Mouse (Mus musculus): ENCODE measurements around the gene Olfr370. TPM values are rescaled to one million over a fixed set of nuclear protein-coding genes. Genes with fewer than 3 reads are reported as not detected.

Gene Olfr370
- total and polyA plus RNA-seq, 2 experiments, result not detected

DNA sequence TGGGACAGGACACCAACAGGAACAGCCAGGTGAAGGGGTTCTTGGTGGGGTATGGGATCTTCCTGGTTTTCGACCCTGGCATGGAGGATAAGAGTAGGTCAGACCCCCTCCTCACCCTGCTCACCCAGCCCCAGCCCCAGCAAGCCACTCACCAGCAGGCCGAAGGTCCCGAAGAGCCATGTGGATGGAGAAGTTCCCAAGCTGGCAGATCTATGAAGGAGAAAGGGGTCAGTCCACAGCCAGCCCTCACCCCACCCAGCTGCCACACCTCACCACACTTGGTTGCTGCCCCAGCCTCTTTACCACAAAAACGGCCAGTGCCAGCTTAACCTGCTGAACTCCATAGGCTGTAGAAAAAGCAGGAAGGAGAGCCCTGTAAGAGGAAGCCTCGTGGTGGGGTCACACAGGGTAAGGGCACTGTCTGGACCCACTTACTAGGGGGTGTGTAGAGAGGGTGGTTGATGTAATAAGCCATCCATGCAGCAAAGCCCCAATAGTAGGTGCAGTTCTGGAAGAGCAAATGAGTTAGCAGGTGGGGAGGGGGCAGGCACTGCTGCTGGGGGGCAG, 36.7 kb downstream of the Olfr370 start:
- H3K36me3 ChIP-seq (ENCODE audit: control insufficient read depth, insufficient read depth, low read length), result no peaks in the 10 kb centered on the region; the same call in 1 of the 2 replicates
- no peaks in the 10 kb centered on the region for H3K27me3 ChIP-seq (ENCODE audit: control insufficient read depth, insufficient read depth, low read length)
- H3K4me3 ChIP-seq (ENCODE audit: insufficient read depth, low read depth, low read length), result no peak overlapping the region
- 88% methylated on average over 5 of the region's 5 CpGs for WGBS
- peaks cover 8% of the 10 kb centered on the region for H3K4me1 ChIP-seq (ENCODE audit: control insufficient read depth, insufficient read depth, low read length)
- H3K27ac ChIP-seq (replicated peaks; ENCODE audit: insufficient read depth, low read depth, low read length), result no peak overlapping the region
- no peak overlapping the region for H3K9ac ChIP-seq (ENCODE audit: low read depth, low read length)
- H3K79me2 ChIP-seq (ENCODE audit: control insufficient read depth, insufficient read depth, low read length), result peaks cover 50% of the 10 kb centered on the region; the same call in 1 of the 2 replicates
- DNase-seq (ENCODE audit: extremely low read depth, low read depth, low spot score), result no peak
- TF ChIP-seq POLR2A (IDR thresholded peaks at IDR 0.05; ENCODE audit: extremely low read depth, insufficient read depth, low read length) (no peak), CTCF (IDR thresholded peaks at IDR 0.05; ENCODE audit: low read depth, low read length) (no peak)

DNA sequence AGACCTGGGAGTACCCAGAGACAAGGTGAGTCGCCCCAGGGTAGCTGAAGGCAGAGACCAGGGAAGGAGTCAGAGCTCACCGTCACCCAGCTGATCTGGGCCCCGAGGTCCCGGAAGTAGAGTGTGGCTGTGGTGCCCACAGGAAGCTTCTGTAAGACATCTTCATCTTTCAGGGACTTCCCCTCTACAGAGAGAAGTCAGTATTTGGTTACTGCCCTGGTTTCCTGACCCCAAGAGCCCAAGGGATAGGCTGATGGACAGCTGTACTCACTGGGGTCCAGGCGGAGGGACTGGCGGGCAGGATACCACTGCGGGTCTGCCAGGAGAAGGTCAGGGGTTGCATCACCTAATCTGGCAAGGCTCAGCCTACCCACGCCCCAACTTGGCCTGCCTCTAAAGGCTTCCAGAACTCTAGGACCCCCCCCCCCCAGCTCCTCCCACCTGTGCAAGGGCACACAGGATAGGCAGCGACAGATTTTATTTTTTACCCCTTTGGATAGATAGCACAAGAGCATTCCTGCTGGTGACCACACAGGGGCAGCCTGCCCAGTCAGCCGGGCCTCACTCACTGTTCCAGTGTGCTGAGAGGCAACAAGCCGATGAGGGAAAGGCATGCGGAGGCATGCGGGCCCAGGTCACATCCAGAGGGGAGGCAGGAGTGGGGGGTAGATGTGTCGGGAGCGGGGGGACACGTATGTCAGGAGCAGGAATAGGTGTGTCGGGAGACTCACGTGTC, 37.7 kb downstream of the Olfr370 start:
- Histone ChIP-seq H3K4me1 (ENCODE audit: control insufficient read depth, insufficient read depth, low read length) (peaks cover 10% of the 10 kb centered on the region), H3K27me3 (ENCODE audit: control insufficient read depth, insufficient read depth, low read length) (no peaks in the 10 kb centered on the region), H3K79me2 (ENCODE audit: control insufficient read depth, insufficient read depth, low read length) (peaks cover 49% of the 10 kb centered on the region), H3K9ac (ENCODE audit: low read depth, low read length) (no peak overlapping the region), H3K27ac (replicated peaks; ENCODE audit: insufficient read depth, low read depth, low read length) (no peak overlapping the region), H3K4me3 (ENCODE audit: insufficient read depth, low read depth, low read length) (no peak overlapping the region), H3K36me3 (ENCODE audit: control insufficient read depth, insufficient read depth, low read length) (no peaks in the 10 kb centered on the region; the same call in 1 of the 2 replicates)
- TF ChIP-seq POLR2A (IDR thresholded peaks at IDR 0.05; ENCODE audit: extremely low read depth, insufficient read depth, low read length) (no peak), CTCF (IDR thresholded peaks at IDR 0.05; ENCODE audit: low read depth, low read length) (peak; percentile 40)
- 61% methylated on average over 18 of the region's 18 CpGs for WGBS
- no peak for DNase-seq (ENCODE audit: extremely low read depth, low read depth, low spot score)

DNA sequence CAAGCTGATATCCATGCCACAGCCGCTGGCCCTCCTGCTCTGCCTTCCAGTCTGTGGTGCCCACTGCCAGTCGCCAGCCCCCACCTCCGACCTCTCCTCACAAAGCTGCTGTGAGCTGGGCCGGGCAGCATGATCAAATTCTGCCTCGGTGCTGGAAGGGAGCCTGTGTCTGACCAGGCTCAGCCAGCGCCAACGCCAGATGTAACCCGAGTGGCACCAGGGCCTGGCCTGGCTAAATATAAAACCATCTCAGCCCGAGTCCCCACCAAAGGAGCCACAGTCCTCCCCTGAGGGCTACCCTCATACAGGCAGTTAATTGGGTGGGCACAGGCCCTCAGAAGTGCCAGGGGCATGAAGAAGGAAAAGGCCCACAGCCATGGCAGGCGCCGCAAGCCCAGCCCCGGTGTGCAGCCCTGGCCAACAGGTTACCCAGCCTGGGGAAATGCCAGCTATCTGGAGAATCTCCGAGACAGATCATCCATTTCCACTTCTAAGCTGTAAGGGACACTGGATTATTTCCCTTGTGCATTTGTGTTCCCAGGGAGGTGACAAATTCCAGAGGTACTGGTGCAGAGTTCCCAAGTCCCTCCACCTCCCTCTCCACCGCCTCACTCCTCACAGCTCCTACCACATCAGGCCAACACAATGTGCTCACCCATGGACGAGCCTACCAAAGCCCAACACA, 39.2 kb downstream of the Olfr370 start:
- Histone ChIP-seq H3K27me3 (ENCODE audit: control insufficient read depth, insufficient read depth, low read length) (no peaks in the 10 kb centered on the region), H3K4me1 (ENCODE audit: control insufficient read depth, insufficient read depth, low read length) (peaks cover 15% of the 10 kb centered on the region), H3K4me3 (ENCODE audit: insufficient read depth, low read depth, low read length) (no peak overlapping the region), H3K79me2 (ENCODE audit: control insufficient read depth, insufficient read depth, low read length) (peaks cover 61% of the 10 kb centered on the region), H3K9ac (ENCODE audit: low read depth, low read length) (no peak overlapping the region), H3K36me3 (ENCODE audit: control insufficient read depth, insufficient read depth, low read length) (no peaks in the 10 kb centered on the region; the same call in 1 of the 2 replicates), H3K27ac (replicated peaks; ENCODE audit: insufficient read depth, low read depth, low read length) (no peak overlapping the region)
- no peak for TF ChIP-seq CTCF (IDR thresholded peaks at IDR 0.05; ENCODE audit: low read depth, low read length)
- TF ChIP-seq POLR2A (IDR thresholded peaks at IDR 0.05; ENCODE audit: extremely low read depth, insufficient read depth, low read length), result no peak
- 67% methylated on average over 15 of the region's 15 CpGs for WGBS
- DNase-seq (ENCODE audit: extremely low read depth, low read depth, low spot score), result no peak

DNA sequence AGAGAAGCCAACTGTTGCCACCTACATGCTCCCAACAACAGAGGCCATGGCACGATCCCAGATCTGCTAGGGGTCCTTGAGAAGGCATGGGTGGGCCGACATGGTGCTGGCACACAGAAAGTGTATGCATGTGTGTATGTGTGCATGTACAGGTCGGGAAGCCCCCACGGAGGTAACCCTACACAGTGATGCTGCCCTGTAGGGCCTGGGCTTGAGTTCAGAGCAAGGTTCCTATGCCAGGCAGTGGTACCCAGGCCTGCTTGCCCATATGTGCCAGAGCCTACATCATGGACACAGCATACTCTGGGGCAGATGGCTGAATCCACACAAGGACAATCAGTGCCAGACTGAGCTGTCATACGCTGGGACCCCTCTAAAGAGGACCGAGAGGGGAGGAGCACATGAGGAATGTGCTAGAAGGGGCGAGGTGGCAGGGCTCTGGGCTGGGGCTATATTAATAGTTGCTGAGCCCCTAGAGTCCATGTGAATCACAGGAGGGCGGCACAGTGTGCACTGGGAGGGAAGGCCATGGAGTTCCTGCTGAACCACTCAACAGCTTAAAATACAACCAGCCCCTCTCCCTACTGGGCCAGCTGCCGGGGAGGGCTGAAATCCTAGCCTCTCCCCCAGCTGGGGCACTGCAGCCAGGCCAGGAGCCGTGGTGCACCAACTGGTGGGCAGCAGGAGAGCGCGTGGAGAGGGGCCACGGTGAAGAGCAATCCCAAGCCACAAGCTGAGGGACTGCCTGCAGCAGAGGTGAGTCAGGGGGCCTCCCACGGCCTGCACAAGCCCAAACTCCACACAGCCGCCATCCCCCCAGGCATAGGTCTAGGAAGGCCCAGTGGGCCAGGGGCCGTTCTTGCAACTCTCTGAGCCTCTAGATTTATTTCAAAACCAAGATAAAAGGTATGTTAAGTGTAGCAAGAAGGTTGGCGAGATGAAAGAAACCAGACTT, 40.3 kb downstream of the Olfr370 start:
- no peak for DNase-seq (ENCODE audit: extremely low read depth, low read depth, low spot score)
- Histone ChIP-seq H3K9ac (ENCODE audit: low read depth, low read length) (no peak overlapping the region), H3K4me3 (ENCODE audit: insufficient read depth, low read depth, low read length) (no peak overlapping the region), H3K4me1 (ENCODE audit: control insufficient read depth, insufficient read depth, low read length) (peaks cover 23% of the 10 kb centered on the region), H3K27ac (replicated peaks; ENCODE audit: insufficient read depth, low read depth, low read length) (no peak overlapping the region), H3K79me2 (ENCODE audit: control insufficient read depth, insufficient read depth, low read length) (peaks cover 61% of the 10 kb centered on the region), H3K27me3 (ENCODE audit: control insufficient read depth, insufficient read depth, low read length) (no peaks in the 10 kb centered on the region), H3K36me3 (ENCODE audit: control insufficient read depth, insufficient read depth, low read length) (no peaks in the 10 kb centered on the region; the same call in 1 of the 2 replicates)
- TF ChIP-seq CTCF (IDR thresholded peaks at IDR 0.05; ENCODE audit: low read depth, low read length) (no peak), POLR2A (IDR thresholded peaks at IDR 0.05; ENCODE audit: extremely low read depth, insufficient read depth, low read length) (no peak)
- 85% methylated on average over 17 of the region's 17 CpGs for WGBS

DNA sequence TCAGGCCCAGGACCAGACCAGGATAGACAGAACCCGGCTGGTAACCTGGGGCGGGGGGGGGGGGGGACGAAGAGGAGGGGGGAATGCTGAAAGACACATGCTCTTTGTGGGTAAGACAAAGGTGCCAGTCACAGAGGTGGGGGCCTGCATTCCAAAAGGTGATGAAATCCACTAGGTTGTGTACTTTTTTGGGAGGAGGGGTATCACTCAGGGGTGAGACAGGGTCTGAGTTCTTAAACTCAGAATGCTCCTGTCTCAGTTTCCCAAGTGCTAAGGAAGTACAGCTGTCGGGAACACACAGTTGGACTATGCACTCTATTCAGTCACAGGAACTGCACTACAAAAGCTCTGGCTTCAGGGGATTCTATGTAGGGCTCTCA, 40.9 kb downstream of the Olfr370 start:
- Histone ChIP-seq H3K4me1 (ENCODE audit: control insufficient read depth, insufficient read depth, low read length) (peaks cover 28% of the 10 kb centered on the region), H3K9ac (ENCODE audit: low read depth, low read length) (no peak overlapping the region), H3K79me2 (ENCODE audit: control insufficient read depth, insufficient read depth, low read length) (peaks cover 61% of the 10 kb centered on the region), H3K27me3 (ENCODE audit: control insufficient read depth, insufficient read depth, low read length) (no peaks in the 10 kb centered on the region), H3K27ac (replicated peaks; ENCODE audit: insufficient read depth, low read depth, low read length) (no peak overlapping the region), H3K36me3 (ENCODE audit: control insufficient read depth, insufficient read depth, low read length) (no peaks in the 10 kb centered on the region; the same call in 1 of the 2 replicates), H3K4me3 (ENCODE audit: insufficient read depth, low read depth, low read length) (no peak overlapping the region)
- DNase-seq (ENCODE audit: extremely low read depth, low read depth, low spot score), result no peak
- TF ChIP-seq CTCF (IDR thresholded peaks at IDR 0.05; ENCODE audit: low read depth, low read length) (no peak), POLR2A (IDR thresholded peaks at IDR 0.05; ENCODE audit: extremely low read depth, insufficient read depth, low read length) (no peak)
- WGBS, result 55% methylated on average over 3 of the region's 4 CpGs

Measured in liver, adult 2 months (tissue).